Mouse (Mus musculus) forebrain, embryonic 13.5 days (tissue): ENCODE measurements at regions not wholly inside any gene's neighbourhood (a gene's known extent, or its start where the extent isn't known, plus 50 kb on each side); places are given as distances from the start of the nearest gene placed in this dataset.

Source experiments
- ATAC-seq: fragments of 200-750 bp; cut with Nextera tagmentation; 2 replicates; pipeline ENCODE4 v1.8.0; 2017
- H3K27ac ChIP-seq: fragments of 300-500 bp; sonication (generic); 2 replicates; pipeline ENCODE4 v1.5.1; 2015; ENCODE audit warnings: inconsistent platforms, mild to moderate bottlenecking, moderate library complexity
- H3K27me3 ChIP-seq: fragments of 300-500 bp; sonication (generic); 2 replicates; pipeline ENCODE4 v1.6.1; 2015; ENCODE audit warnings: mild to moderate bottlenecking, inconsistent platforms
- H3K36me3 ChIP-seq: fragments of 300-500 bp; sonication (generic); 2 replicates; pipeline ENCODE4 v1.6.1; 2015; ENCODE audit warnings: mild to moderate bottlenecking, inconsistent platforms; ENCODE audit not compliant: poor library complexity, severe bottlenecking
- H3K4me1 ChIP-seq: fragments of 300-500 bp; sonication (generic); 2 replicates; pipeline ENCODE4 v1.6.1; 2015; ENCODE audit warnings: inconsistent platforms
- H3K4me2 ChIP-seq: fragments of 300-500 bp; sonication (generic); 2 replicates; pipeline ENCODE4 v1.6.1; 2015; ENCODE audit warnings: inconsistent platforms, mild to moderate bottlenecking, moderate library complexity
- H3K4me3 ChIP-seq: fragments of 300-500 bp; sonication (generic); 2 replicates; pipeline ENCODE4 v1.5.1; 2015; ENCODE audit warnings: mild to moderate bottlenecking, inconsistent platforms
- H3K9ac ChIP-seq: fragments of 300-500 bp; sonication (generic); 2 replicates; pipeline ENCODE4 v1.6.1; 2015; ENCODE audit warnings: mild to moderate bottlenecking, inconsistent platforms
- H3K9me3 ChIP-seq: fragments of 300-500 bp; sonication (generic); replicated peaks from 2 replicates; pipeline ENCODE4 v1.6.1; 2016; ENCODE audit warnings: inconsistent platforms
- WGBS: fragments of 180-500 bp; shearing (Covaris S2); methylation state at CpG from one replicate; pipeline ENCODE4 v1.1.7; 2015; 5-methylcytosine and 5-hydroxymethylcytosine counted together

- Histone ChIP-seq H3K9ac (no peak overlapping the region), H3K4me1 (no peaks in the 10 kb centered on the region), H3K4me2 (no peak overlapping the region), H3K27me3 (no peaks in the 10 kb centered on the region), H3K27ac (no peak overlapping the region), H3K4me3 (no peak overlapping the region), H3K36me3 (no peaks in the 10 kb centered on the region), H3K9me3 (no peaks in the 10 kb centered on the region)
- ATAC-seq = no peak
- WGBS = 91% methylated on average over 8 of the region's 8 CpGs
These were observed 211.8 kb upstream of the Prickle1 start for GRCm38 (mm10) chr15:93807505-93807904.

DNA sequence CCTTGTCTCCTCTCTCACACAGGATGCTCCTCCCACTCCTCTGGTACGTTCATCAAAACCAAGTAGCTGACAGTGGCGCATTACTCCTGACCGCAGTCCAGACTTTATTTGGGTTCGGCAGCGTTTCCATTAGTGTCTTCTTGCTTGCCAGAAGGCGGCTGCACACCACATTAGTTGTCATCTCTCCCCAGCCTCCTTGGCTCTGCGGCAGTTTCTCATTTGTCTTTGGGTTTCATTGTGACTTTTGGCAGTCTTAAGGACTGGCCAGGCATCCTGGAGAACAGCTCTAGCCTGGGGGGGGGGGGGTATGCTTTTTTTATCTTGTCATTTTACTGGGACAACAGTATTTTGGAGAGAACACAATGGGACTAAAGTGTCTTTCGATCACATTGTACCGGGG is 209.0 kb upstream of the Prickle1 start:
- Histone ChIP-seq H3K27me3 (no peaks in the 10 kb centered on the region), H3K4me1 (no peaks in the 10 kb centered on the region), H3K9me3 (no peaks in the 10 kb centered on the region), H3K4me2 (no peak overlapping the region), H3K36me3 (no peaks in the 10 kb centered on the region), H3K9ac (no peak overlapping the region), H3K27ac (no peak overlapping the region), H3K4me3 (no peak overlapping the region)
- 90% methylated on average over 9 of the region's 9 CpGs for WGBS
- ATAC-seq = no peak

DNA sequence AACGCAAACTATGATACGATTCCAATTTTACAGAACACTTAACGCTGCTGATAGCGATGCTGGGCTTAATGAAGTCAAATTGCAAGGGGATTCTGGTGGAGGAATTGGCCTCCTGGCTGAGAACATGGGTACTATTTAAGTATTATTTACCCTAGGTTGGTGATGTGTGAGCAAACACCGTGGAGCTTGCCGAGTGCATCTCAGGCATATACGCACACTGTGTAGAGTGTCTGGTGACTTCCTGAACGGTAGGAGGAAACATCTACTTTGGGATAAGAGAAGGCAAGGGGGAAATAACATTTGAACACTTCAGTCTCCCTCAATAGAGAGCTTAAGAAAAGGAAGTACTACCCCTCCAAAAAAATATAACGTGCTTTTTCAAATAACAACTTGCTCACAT is 194.8 kb upstream of the Prickle1 start:
- whole genome bisulfite sequencing = 80% methylated on average over 9 of the region's 9 CpGs
- H3K27ac ChIP-seq = no peak overlapping the region
- no peak for ATAC-seq
- no peak overlapping the region for H3K4me2 ChIP-seq
- H3K4me1 ChIP-seq = no peaks in the 10 kb centered on the region
- H3K9ac ChIP-seq = no peak overlapping the region
- no peaks in the 10 kb centered on the region for H3K9me3 ChIP-seq
- H3K36me3 ChIP-seq = no peaks in the 10 kb centered on the region
- H3K27me3 ChIP-seq = no peaks in the 10 kb centered on the region
- H3K4me3 ChIP-seq = no peak overlapping the region

- no peaks in the 10 kb centered on the region for H3K9me3 ChIP-seq
- no peak overlapping the region for H3K4me2 ChIP-seq
- 63% methylated on average over 3 of the region's 3 CpGs for WGBS
- H3K9ac ChIP-seq = no peak overlapping the region
- H3K36me3 ChIP-seq = no peaks in the 10 kb centered on the region
- H3K27me3 ChIP-seq = no peaks in the 10 kb centered on the region
- no peak overlapping the region for H3K27ac ChIP-seq
- no peak for ATAC-seq
- H3K4me3 ChIP-seq = no peak overlapping the region
- no peaks in the 10 kb centered on the region for H3K4me1 ChIP-seq
These were observed 194.1 kb upstream of the Prickle1 start for GRCm38 (mm10) chr15:93789762-93790161.

DNA sequence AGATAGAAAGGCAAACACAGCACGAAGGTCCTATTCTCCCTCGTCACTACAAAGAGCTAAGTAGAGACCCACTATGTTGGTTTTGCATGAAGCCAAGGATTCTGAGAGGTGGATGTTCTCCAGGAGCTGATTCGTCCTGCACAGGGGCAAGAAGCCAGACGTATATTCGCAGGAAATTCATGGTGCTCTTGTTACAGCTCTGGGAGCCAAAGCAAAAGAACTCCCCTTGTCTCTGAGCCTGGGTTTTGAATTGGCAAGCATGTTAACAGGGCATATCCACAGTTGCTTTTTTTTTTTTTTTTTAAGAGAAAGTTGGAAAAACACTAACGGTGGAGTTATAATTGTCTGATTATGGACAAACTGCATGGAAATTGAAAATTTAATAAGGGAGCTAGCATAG is 191.7 kb upstream of the Prickle1 start:
- WGBS = 93% methylated on average over 6 of the region's 6 CpGs
- H3K4me3 ChIP-seq = no peak overlapping the region
- no peaks in the 10 kb centered on the region for H3K27me3 ChIP-seq
- no peaks in the 10 kb centered on the region for H3K9me3 ChIP-seq
- H3K4me2 ChIP-seq = no peak overlapping the region
- no peaks in the 10 kb centered on the region for H3K36me3 ChIP-seq
- H3K27ac ChIP-seq = no peak overlapping the region
- ATAC-seq = no peak
- H3K9ac ChIP-seq = no peak overlapping the region
- H3K4me1 ChIP-seq = no peaks in the 10 kb centered on the region

DNA sequence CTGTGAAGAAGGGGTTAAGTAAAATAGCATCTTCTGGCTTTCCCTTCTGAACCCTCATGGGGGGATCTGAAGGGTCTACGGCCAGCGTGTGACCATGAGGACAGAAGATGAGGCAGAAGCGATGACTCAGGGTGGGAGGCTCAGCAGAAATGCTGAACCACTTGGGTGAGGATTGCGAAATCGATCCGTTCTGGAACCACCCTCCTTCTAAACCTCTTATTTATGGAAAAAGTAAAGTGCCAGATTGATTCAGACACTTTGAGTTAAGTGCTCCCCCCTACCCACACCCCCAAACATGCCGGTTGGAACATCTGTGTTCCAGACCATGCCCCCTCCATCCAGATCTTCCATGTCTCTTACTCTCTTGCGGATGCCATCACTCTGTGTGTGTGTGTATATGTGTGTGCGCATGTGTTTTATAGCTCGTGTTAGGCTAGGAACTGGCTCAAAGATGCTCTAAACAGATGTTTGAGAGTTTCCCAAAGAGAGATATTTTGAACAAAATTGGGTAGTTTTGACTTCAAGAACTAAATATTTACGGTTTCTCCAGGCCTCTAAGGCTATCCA is 190.2 kb upstream of the Prickle1 start:
- Histone ChIP-seq H3K27ac (no peak overlapping the region), H3K36me3 (no peaks in the 10 kb centered on the region), H3K4me3 (no peak overlapping the region), H3K9me3 (no peaks in the 10 kb centered on the region), H3K27me3 (no peaks in the 10 kb centered on the region), H3K4me1 (no peaks in the 10 kb centered on the region), H3K9ac (no peak overlapping the region), H3K4me2 (no peak overlapping the region)
- 90% methylated on average over 11 of the region's 11 CpGs for WGBS
- ATAC-seq = no peak

DNA sequence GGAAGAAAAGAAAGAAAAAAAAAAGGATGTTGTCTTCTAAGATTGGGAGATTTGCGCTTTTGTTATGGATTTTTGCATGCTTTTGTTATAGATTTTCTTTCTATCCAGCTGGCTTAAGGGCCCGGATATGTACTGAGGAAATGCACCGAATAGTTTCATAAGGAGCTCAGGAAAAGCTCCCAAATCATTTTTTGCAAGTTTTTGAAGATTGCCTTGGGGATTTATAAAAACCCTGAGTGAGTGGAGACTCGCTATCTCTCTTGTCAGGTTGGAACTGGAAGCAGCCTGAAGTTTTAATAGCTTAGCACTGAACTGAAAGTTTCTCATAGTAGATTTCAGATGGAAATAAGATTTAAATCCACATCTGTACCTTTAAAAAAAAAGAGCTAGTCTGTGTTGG is 188.0 kb upstream of the Prickle1 start:
- WGBS = 88% methylated on average over 4 of the region's 4 CpGs
- H3K36me3 ChIP-seq = no peaks in the 10 kb centered on the region
- H3K4me2 ChIP-seq = no peak overlapping the region
- ATAC-seq = no peak
- H3K27ac ChIP-seq = no peak overlapping the region
- H3K9me3 ChIP-seq = no peaks in the 10 kb centered on the region
- no peaks in the 10 kb centered on the region for H3K27me3 ChIP-seq
- H3K4me1 ChIP-seq = no peaks in the 10 kb centered on the region
- no peak overlapping the region for H3K4me3 ChIP-seq
- no peak overlapping the region for H3K9ac ChIP-seq

GRCm38 (mm10) chr15:93775199-93775745 is 179.6 kb upstream of the Prickle1 start:
- H3K9ac ChIP-seq = no peak overlapping the region
- H3K27me3 ChIP-seq = no peaks in the 10 kb centered on the region
- ATAC-seq = peak; percentile 81
- no peaks in the 10 kb centered on the region for H3K9me3 ChIP-seq
- no peak overlapping the region for H3K4me3 ChIP-seq
- no peaks in the 10 kb centered on the region for H3K36me3 ChIP-seq
- no peak overlapping the region for H3K4me2 ChIP-seq
- peaks cover 9% of the 10 kb centered on the region; the same call in 1 of the 2 replicates for H3K4me1 ChIP-seq
- 62% methylated on average over 12 of the region's 12 CpGs for WGBS
- no peak overlapping the region for H3K27ac ChIP-seq

DNA sequence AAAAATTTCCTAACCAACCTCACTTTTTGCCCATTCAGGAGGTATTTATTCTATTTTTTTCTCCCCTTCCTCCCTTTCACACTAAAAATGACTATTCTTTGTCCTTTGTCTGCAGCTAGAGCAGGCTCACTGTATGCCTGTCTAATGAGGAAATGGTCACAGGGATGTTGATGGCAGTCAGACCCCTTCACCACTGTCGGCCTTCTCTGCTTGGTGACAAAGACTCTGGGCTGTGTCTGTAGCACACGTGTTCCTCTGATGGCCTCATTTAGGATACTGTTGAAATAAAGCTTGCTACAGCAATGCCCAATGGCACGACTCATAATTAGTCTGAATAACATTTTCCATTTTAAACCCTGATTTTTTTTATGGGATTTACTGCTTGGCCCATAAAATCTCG is 178.6 kb upstream of the Prickle1 start:
- H3K9ac ChIP-seq = no peak overlapping the region

GRCm38 (mm10) chr15:93766981-93767380 is 171.3 kb upstream of the Prickle1 start:
- ATAC-seq = no peak
- H3K9me3 ChIP-seq = no peaks in the 10 kb centered on the region
- H3K4me1 ChIP-seq = no peaks in the 10 kb centered on the region
- 83% methylated on average over 3 of the region's 3 CpGs for WGBS
- no peak overlapping the region for H3K27ac ChIP-seq
- H3K27me3 ChIP-seq = no peaks in the 10 kb centered on the region
- no peak overlapping the region for H3K4me3 ChIP-seq
- no peak overlapping the region for H3K4me2 ChIP-seq
- no peaks in the 10 kb centered on the region for H3K36me3 ChIP-seq
- no peak overlapping the region for H3K9ac ChIP-seq

More for the DNA sequence above, 178.6 kb upstream of the Prickle1 start:
- Histone ChIP-seq H3K4me2 (no peak overlapping the region), H3K27ac (no peak overlapping the region), H3K27me3 (no peaks in the 10 kb centered on the region), H3K4me3 (no peak overlapping the region), H3K36me3 (no peaks in the 10 kb centered on the region), H3K9me3 (no peaks in the 10 kb centered on the region), H3K4me1 (peaks cover 9% of the 10 kb centered on the region; the same call in 1 of the 2 replicates)
- 50% methylated on average over 4 of the region's 4 CpGs for WGBS
- peak; percentile 70; the same call in 1 of the 2 replicates for ATAC-seq

GRCm38 (mm10) chr15:93763047-93763446 is 167.4 kb upstream of the Prickle1 start:
- Histone ChIP-seq H3K9me3 (no peaks in the 10 kb centered on the region), H3K36me3 (no peaks in the 10 kb centered on the region), H3K4me1 (no peaks in the 10 kb centered on the region), H3K27ac (no peak overlapping the region), H3K4me2 (no peak overlapping the region), H3K9ac (no peak overlapping the region), H3K27me3 (no peaks in the 10 kb centered on the region), H3K4me3 (no peak overlapping the region)
- WGBS = 84% methylated on average over 5 of the region's 5 CpGs
- ATAC-seq = no peak

- no peak for ATAC-seq
- Histone ChIP-seq H3K4me1 (no peaks in the 10 kb centered on the region), H3K9me3 (no peaks in the 10 kb centered on the region), H3K27ac (no peak overlapping the region), H3K4me3 (no peak overlapping the region), H3K36me3 (no peaks in the 10 kb centered on the region), H3K27me3 (no peaks in the 10 kb centered on the region), H3K9ac (no peak overlapping the region), H3K4me2 (no peak overlapping the region)
- WGBS = 85% methylated on average over 8 of the region's 8 CpGs
These were observed 162.6 kb upstream of the Prickle1 start for GRCm38 (mm10) chr15:93758204-93758836.

DNA sequence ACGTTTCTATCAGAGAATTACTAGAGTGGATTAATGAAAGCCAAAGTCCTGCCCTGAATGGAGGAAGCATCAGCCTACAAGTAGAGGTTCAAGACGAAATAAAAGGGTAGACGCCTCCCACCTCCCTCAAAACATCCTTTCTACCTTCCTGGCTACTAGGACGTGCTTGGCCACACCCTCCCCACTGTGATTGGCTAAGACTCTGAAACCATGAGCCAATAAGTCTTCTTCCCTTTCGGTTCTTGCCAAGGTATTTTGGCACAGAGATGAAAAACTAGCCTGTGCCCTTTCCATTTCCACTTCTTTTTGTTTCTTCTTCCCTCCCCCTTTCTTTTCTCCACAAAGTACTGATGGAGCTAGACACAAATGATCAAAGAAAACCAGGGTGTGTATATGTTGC is 160.3 kb upstream of the Prickle1 start:
- 58% methylated on average over 5 of the region's 5 CpGs for WGBS
- Histone ChIP-seq H3K27me3 (no peaks in the 10 kb centered on the region), H3K27ac (no peak overlapping the region), H3K4me1 (no peaks in the 10 kb centered on the region), H3K9me3 (no peaks in the 10 kb centered on the region), H3K9ac (no peak overlapping the region), H3K4me2 (no peak overlapping the region), H3K36me3 (no peaks in the 10 kb centered on the region), H3K4me3 (no peak overlapping the region)
- no peak for ATAC-seq
